Mouse (Mus musculus): Measurements from ENCODE around the gene Olfr850. TPM values are rescaled to one million over a fixed set of nuclear protein-coding genes. Genes with fewer than 3 reads are reported as not detected.

The Olfr850 gene
- not detected for polyA plus RNA-seq (2014; fragmentation: Illumina TruSeq; extraction: RNeasy Lipid Tissue Mini Kit (QIAGEN cat#74804); ENCODE audit: low read depth, low replicate concordance)

GRCm38 (mm10) chr9:19478148-19478547 lies at the start of gene Olfr850:
Gene Olfr850 (minus strand): TSS chr9:19478248.

GRCm38 (mm10) chr9:19492995-19493394 lies 14.9 kb upstream of the Olfr850 start, which contains the start of gene Olfr851:
Gene Olfr851 (plus strand): TSS chr9:19493295.

GRCm38 (mm10) chr9:19439966-19440365 lies 38.1 kb downstream of the Olfr850 start, which contains the start of gene Olfr849:
Gene Olfr849 (plus strand): TSS chr9:19440266.

Other genes starting within 250 kb of the Olfr850 start
- not detected for gene Olfr843, start 226.3 kb downstream of the Olfr850 start, polyA plus RNA-seq (2014; fragmentation: Illumina TruSeq; extraction: RNeasy Lipid Tissue Mini Kit (QIAGEN cat#74804); ENCODE audit: low read depth, low replicate concordance)
- gene Olfr844, start 161.9 kb downstream of the Olfr850 start, polyA plus RNA-seq (2014; fragmentation: Illumina TruSeq; extraction: RNeasy Lipid Tissue Mini Kit (QIAGEN cat#74804); ENCODE audit: low read depth, low replicate concordance): not detected
- not detected for gene Olfr845, start 141.8 kb downstream of the Olfr850 start, polyA plus RNA-seq (2014; fragmentation: Illumina TruSeq; extraction: RNeasy Lipid Tissue Mini Kit (QIAGEN cat#74804); ENCODE audit: low read depth, low replicate concordance)
- not detected for gene Olfr846, start 114.2 kb downstream of the Olfr850 start, polyA plus RNA-seq (2014; fragmentation: Illumina TruSeq; extraction: RNeasy Lipid Tissue Mini Kit (QIAGEN cat#74804); ENCODE audit: low read depth, low replicate concordance)
- not detected for gene Olfr847, start 99.6 kb downstream of the Olfr850 start, polyA plus RNA-seq (2014; fragmentation: Illumina TruSeq; extraction: RNeasy Lipid Tissue Mini Kit (QIAGEN cat#74804); ENCODE audit: low read depth, low replicate concordance)
- gene Olfr849, start 38.0 kb downstream of the Olfr850 start, polyA plus RNA-seq (2014; fragmentation: Illumina TruSeq; extraction: RNeasy Lipid Tissue Mini Kit (QIAGEN cat#74804); ENCODE audit: low read depth, low replicate concordance): not detected
- gene Olfr851, start 15.0 kb upstream of the Olfr850 start, polyA plus RNA-seq (2014; fragmentation: Illumina TruSeq; extraction: RNeasy Lipid Tissue Mini Kit (QIAGEN cat#74804); ENCODE audit: low read depth, low replicate concordance): not detected
- not detected for gene Olfr853, start 62.8 kb upstream of the Olfr850 start, polyA plus RNA-seq (2014; fragmentation: Illumina TruSeq; extraction: RNeasy Lipid Tissue Mini Kit (QIAGEN cat#74804); ENCODE audit: low read depth, low replicate concordance)
- gene Olfr854, start 89.1 kb upstream of the Olfr850 start, polyA plus RNA-seq (2014; fragmentation: Illumina TruSeq; extraction: RNeasy Lipid Tissue Mini Kit (QIAGEN cat#74804); ENCODE audit: low read depth, low replicate concordance): not detected
- gene Olfr855, start 104.4 kb upstream of the Olfr850 start, polyA plus RNA-seq (2014; fragmentation: Illumina TruSeq; extraction: RNeasy Lipid Tissue Mini Kit (QIAGEN cat#74804); ENCODE audit: low read depth, low replicate concordance): not detected
- gene Zfp317, start 143.9 kb upstream of the Olfr850 start, polyA plus RNA-seq (2014; fragmentation: Illumina TruSeq; extraction: RNeasy Lipid Tissue Mini Kit (QIAGEN cat#74804); ENCODE audit: low read depth, low replicate concordance): 16.1 TPM
- not detected for gene Olfr857, start 231.2 kb upstream of the Olfr850 start, polyA plus RNA-seq (2014; fragmentation: Illumina TruSeq; extraction: RNeasy Lipid Tissue Mini Kit (QIAGEN cat#74804); ENCODE audit: low read depth, low replicate concordance)